Mouse (Mus musculus) left cerebral cortex, postnatal 10 days (tissue): ENCODE data around the gene Rrp8. TPM values are rescaled to one million over a fixed set of nuclear protein-coding genes. Genes with fewer than 3 reads are reported as not detected.

Source experiments
- DNase-seq, 2 experiments: peaks; one replicate each; pipeline ENCODE4 v3.0.0; 2021 to 2022; ENCODE audit warnings: low spot score in 2 of 2, mixed read lengths in 1 of 2; ENCODE audit errors: extremely low spot score in 1 of 2
- intact Hi-C: fragments of 180-260 bp; cut with DNase I; formaldehyde crosslinking; loops from one replicate; pipeline ENCODE4 v1.15.1; 2025
- total RNA-seq, 2 experiments: library from RNA; stranded (reverse); gene quantifications; 2 replicates each; pipeline ENCODE4 v1.2.3; 2021

Rrp8 gene
- total RNA-seq, 2 experiments from 2014 or later, result 9.9 to 16.0 TPM

DNA sequence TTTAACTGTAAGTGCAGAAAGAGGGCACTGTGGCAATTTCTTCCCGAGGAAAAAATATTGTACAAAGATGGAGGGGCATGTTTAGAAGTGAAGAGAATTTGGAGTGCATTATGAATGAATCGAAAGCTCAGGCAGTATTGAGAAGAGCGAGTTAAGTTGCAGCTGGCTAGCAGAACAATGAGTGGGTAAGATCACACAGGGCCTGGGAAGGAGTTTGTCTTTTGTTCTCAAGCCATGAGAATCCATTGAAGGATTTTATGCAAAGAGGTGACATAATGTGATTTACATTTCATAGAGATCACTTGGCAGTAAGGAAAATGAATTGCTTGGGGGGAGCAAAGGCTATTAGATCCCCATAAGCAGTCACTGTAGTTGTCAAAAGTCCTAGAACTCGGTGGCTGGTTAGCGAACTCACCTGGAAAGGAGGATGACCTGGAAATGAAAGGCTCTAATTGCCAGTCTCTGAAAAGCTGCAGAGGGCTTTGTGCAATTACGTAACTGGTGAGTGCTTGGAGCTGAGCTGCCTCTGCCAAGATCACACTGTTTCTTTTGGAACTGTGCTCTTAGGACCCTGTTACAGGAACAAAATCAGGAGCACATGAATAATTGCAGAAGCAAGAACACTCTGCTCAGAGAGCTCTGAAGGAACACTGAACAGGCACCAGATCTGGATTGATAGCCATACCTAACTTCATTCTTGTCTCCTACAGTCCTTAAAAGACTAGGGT lies 8.3 kb downstream of the Rrp8 start:
- DNase-seq, result no peak
- intact Hi-C loops, result loop anchor here (5.0 kb wide), 1 partner anchor 77 kb away; the partner anchor contains the start of gene Dnhd1

DNA sequence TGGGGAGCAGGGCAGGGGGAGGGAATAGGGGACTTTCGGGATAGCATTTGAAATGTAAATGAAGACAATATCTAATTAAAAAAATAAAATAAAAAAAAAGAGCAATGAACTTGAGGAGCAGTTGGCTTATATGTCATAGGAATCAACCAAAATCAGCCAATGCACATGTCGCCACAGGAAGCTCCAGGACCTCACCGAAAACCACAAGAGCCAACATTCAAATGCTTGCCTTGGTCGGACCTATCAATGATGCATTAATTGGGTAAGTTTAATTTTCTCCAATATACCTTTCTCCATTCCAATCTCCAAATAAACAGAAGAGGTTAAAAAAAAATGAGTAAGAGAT lies 10.2 kb downstream of the Rrp8 start:
- no peak for DNase-seq
- intact Hi-C loops, result loop anchor here (2.0 to 5.0 kb wide), 3 partner anchors 75 to 92 kb away; partner anchors contain the start of genes Dnhd1 and Mrpl17

DNA sequence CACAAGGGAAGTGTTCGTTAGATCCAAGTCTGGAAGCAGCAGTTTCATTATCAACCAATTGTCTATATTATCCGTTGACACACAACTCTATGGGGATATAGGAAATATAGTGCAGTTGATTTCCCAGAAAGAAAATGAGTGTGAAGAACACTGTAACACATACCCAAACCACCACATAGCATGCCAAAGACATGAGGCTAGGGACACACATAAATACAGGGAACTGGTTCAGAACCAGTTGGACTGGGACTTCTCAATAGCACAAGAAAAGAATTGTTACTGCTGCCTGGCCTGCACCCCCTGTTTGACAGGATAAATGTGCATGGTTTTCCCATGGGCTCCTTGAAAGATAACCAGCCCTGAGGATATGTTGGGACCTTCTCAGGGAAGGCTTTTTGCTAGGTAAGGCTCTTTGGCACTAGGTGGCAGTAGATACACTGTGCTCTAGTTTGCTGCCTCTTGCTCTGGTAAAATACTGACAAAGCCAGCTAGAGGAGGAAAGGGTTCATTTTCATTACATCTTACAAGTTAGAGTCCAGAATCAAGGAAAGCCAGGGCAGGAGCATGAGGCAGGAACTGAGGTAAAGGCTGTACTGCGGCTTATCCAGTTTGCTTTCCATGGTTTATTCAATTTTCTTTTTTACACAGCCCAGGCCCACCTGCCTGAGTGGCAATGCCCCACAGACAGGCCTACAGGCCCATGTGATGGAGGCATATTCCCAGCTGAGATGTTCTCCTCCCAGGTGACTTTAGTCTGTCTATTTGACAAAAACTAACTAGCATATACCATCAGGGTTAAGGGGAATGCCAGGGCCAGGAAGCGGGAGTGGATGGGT lies 10.8 kb downstream of the Rrp8 start:
- intact Hi-C loops, result loop anchor here (2.0 to 5.0 kb wide), 3 partner anchors 74 to 92 kb away; partner anchors contain the start of genes Dnhd1 and Mrpl17
- DNase-seq, result peak in 1 of 2 experiments; percentile 60

DNA sequence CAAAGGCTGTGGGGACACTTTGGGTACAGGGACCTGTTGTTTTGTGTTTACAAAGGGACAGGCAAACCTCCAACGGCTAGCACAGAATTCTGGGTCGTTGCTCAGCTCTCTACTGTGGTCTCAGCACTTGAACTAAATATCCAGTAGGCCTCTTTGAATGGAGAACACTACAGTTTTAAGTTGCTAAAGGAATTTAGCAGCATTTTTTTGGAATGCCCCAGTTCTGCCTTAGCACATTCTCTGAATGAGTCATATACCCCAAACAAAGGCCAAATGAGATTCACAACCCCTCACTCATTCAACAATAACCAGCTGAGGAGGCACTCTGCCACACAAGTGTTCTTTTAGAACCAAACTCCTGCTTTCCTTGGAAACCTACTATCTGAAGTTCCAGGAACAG lies 15.3 kb downstream of the Rrp8 start:
- intact Hi-C loops, result no loop called here
- no peak for DNase-seq

DNA sequence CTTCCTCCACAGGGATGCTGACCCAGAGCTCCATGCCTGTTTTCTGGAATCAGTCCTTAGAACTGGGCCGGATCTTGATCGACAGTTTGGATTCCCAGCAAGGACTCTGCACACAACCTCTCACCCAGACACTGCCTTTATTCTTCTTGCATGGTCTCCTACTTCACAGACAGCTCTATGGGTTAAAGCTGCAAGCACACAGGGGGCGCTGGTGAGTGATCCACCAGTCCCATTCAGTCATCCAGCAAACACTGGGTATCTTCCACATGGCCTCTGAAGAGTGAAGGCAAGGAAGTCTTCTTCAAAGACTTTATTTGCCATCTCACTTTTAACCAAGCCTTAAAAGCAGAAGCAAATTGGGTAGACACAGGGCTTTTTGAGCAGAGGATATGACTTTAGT lies 21.8 kb downstream of the Rrp8 start:
- no peak for DNase-seq
- intact Hi-C loops, result no loop called here

DNA sequence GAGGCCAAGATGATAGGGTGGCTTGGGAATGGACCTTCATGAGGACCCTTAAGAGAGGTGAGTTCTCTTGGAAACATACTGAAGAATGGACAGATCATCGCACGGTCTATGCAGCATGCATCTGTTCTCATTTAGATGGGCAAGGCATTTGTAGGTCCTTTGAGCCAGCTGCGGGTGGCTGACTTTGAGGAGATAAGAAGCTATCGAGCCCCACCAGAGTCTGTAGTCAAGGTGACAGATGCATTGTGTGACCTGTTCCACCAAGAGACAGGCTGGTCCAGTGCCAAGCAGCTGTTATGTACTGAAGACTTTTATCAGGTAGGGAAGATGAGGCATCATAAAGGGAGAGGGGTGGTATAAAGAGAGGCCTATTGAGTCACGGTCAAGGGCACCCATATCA lies 28.5 kb downstream of the Rrp8 start:
- no peak for DNase-seq
- intact Hi-C loops, result no loop called here

DNA sequence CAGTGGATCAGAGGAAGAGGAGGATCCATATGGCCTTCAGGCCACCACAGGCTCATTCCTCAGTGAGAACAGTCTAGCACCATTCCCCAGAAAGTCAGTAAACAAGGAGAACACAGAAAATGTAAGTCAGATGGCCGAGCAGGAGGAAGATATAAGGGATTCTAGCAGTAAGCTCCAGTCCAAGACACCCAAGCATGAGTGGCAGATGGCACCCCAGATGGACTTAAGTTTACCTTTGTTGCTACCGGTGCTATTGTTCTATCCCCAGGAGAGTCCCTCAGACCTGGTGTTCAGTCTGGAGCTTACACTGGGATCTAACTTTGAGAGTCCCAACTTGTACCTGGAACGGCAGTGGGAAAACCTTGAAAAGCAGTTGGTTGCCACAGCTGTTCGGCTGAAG lies 33.4 kb downstream of the Rrp8 start:
- DNase-seq, result no peak
- intact Hi-C loops, result no loop called here

DNA sequence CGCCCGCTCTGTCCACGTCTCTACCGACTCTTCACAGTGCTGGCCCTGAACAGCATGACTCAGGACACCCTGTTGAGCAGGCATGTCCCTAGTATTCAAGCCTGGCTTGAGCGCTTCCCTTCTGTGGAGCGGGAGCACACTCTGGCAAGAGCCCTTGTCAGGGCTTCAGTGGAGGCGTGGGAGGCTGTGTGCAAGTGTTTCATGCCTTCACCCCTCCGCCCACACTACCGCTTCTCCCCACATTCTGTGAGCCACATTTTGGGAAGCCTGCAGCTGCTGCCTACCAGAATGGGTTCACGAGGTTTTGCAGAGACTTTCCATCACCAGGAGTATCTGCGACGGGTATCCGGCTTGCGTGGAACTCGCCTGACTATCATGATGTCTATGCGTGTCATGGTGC lies 34.0 kb downstream of the Rrp8 start:
- intact Hi-C loops, result no loop called here
- DNase-seq, result no peak

DNA sequence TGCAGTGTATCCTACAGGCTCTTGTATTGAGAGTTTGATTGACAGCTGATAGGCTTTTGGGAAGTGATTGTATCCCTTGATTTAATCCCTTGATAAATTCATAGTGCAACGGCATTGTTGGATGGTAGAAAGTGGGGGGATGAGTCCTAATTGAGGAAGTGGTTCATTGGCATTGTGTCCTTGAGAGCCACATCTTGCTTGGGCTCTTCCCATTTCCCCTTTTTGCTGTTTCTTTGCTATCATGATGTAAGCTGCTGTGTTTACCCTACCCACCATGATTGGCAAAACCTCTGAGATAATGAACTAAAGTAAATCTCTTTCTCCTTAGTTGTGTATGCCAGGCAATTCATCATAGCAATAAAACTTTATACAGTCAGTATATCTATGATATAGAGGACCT lies 46.3 kb downstream of the Rrp8 start:
- no peak for DNase-seq
- intact Hi-C loops, result no loop called here

DNA sequence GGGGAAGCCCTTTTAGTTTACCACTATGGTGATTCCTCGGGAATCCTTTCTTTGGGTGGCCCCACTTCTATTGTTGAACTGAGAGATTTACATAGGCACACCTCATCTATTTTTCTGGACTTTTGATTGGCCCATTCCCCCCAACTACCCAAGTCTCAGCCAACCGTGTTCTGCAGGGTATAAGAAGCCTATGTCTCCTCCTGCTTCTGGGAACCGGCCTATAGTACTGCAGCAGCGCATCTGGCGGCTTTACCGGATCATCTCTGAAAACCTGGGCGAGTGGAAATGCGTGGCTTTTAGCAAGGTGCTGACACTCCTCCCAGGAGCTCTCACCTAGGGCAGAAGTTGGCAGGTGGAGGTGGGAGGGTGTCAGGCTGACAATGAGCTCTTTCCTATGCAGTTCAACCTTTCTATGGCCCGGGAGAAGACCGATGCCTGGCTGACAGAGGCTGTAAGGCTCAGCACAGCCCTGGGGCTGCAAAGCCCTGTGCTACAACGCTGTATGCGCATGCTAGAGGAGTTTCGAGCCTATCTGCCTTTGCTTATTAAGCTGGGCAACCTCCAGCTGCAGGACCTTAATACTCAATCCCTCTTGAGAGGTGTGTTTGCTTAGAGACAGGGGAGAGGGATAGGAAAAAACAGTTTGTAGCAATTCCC lies 51.5 kb downstream of the Rrp8 start:
- DNase-seq, result no peak

More for the DNA sequence above, 51.5 kb downstream of the Rrp8 start:
- intact Hi-C loops, result no loop called here

Other genes starting within 250 kb of the Rrp8 start
- 100 to 1,000 TPM in 1 of 2 experiments, 10 to 100 TPM in 1; 99.5 to 101 TPM for gene Smpd1, start 183.0 kb downstream of the Rrp8 start, total RNA-seq
- gene Apbb1, start 155.7 kb downstream of the Rrp8 start, total RNA-seq, result 100 to 1,000 TPM; 422 to 438 TPM
- not detected for gene Hpx, start 137.2 kb downstream of the Rrp8 start, total RNA-seq
- 100 to 1,000 TPM; 144 to 151 TPM for gene Trim3, start 103.8 kb downstream of the Rrp8 start, total RNA-seq
- 10 to 100 TPM; 76.9 to 82.2 TPM for gene Timm10b, start 97.3 kb downstream of the Rrp8 start, total RNA-seq
- 10 to 100 TPM; 88.1 to 97.9 TPM for gene Arfip2, start 97.0 kb downstream of the Rrp8 start, total RNA-seq
- 10 to 100 TPM; 10.8 to 11.6 TPM for gene Gm45799, start 96.8 kb downstream of the Rrp8 start, total RNA-seq
- gene Dnhd1, start 86.6 kb downstream of the Rrp8 start, total RNA-seq, result 1 to 10 TPM; 4.9 to 6.1 TPM
- gene Ilk, start 793 bp downstream of the Rrp8 start, total RNA-seq, result 100 to 1,000 TPM in 1 of 2 experiments, 10 to 100 TPM in 1; 97.7 to 117 TPM
- 100 to 1,000 TPM; 144 to 152 TPM for gene Taf10, start 7.0 kb upstream of the Rrp8 start, total RNA-seq
- 10 to 100 TPM; 32.6 to 40.0 TPM for gene Tpp1, start 14.8 kb upstream of the Rrp8 start, total RNA-seq
- gene Dchs1, start 50.3 kb upstream of the Rrp8 start, total RNA-seq, result 10 to 100 TPM; 31.1 to 34.7 TPM
- 100 to 1,000 TPM; 109 to 110 TPM for gene Mrpl17, start 73.7 kb upstream of the Rrp8 start, total RNA-seq
- gene Gm4070, start 216.6 kb upstream of the Rrp8 start, total RNA-seq, result under 1 TPM in 1 of 2 experiments, not detected in 1; 0.39 TPM